Mouse (Mus musculus) MN1 (cell line): ENCODE measurements around the gene Gm3285.
A peak's percentile ranks its signal among the peaks of the same experiment; 100 is the strongest.

Experiments used
- DNase-seq: peaks from one replicate; pipeline ENCODE4 v3.0.0-alpha.2; 2016; ENCODE audit warnings: low spot score

The Gm3285 gene

GRCm38 (mm10) chr10:77861675-77862074 is at the start of gene Gm3285:
Gene Gm3285 (plus strand): TSS chr10:77861975.
- DNase-seq: no peak

GRCm38 (mm10) chr10:77814382-77814781 is 47.4 kb upstream of the Gm3285 start, which contains the start of gene Gm2696:
Gene Gm2696 (plus strand): TSS chr10:77814682.
- DNase-seq: no peak

- DNase-seq: peak; percentile 57
These were observed 46.3 kb upstream of the Gm3285 start for GRCm38 (mm10) chr10:77815514-77815913.

- DNase-seq: no peak
These were observed 43.3 kb upstream of the Gm3285 start for GRCm38 (mm10) chr10:77818523-77818922.

GRCm38 (mm10) chr10:77819203-77819602 is 42.6 kb upstream of the Gm3285 start:
- no peak for DNase-seq

- DNase-seq: peak; percentile 19
These were observed 34.8 kb upstream of the Gm3285 start, which contains the start of gene Krtap10-4 for GRCm38 (mm10) chr10:77826951-77827350. Gene Krtap10-4 (minus strand): TSS chr10:77827095.

- DNase-seq: no peak
These were observed 26.1 kb upstream of the Gm3285 start, which contains the start of gene Krtap10-10 for GRCm38 (mm10) chr10:77835647-77836046. Gene Krtap10-10 (plus strand): TSS chr10:77835947.

GRCm38 (mm10) chr10:77839006-77839405 is 22.8 kb upstream of the Gm3285 start:
- DNase-seq: no peak

GRCm38 (mm10) chr10:77846503-77846902 is 15.3 kb upstream of the Gm3285 start, which contains the start of gene Gm36176:
Gene Gm36176 (plus strand): TSS chr10:77846803.
- DNase-seq: no peak

GRCm38 (mm10) chr10:77846961-77847360 is 14.8 kb upstream of the Gm3285 start:
- no peak for DNase-seq

GRCm38 (mm10) chr10:77847538-77847937 is 14.2 kb upstream of the Gm3285 start:
- no peak for DNase-seq

GRCm38 (mm10) chr10:77852559-77852958 is 9.2 kb upstream of the Gm3285 start, which contains the start of gene Gm10318:
Gene Gm10318 (plus strand): TSS chr10:77852859.
- no peak for DNase-seq

- DNase-seq: peak; percentile 87
These were observed 2.4 kb downstream of the Gm3285 start for GRCm38 (mm10) chr10:77864067-77864761.

GRCm38 (mm10) chr10:77864762-77865143 is 3.0 kb downstream of the Gm3285 start:
- DNase-seq: no peak

GRCm38 (mm10) chr10:77867546-77867945 is 5.8 kb downstream of the Gm3285 start:
- DNase-seq: no peak

GRCm38 (mm10) chr10:77869651-77870050 is 7.9 kb downstream of the Gm3285 start:
- no peak for DNase-seq

- peak; percentile 52 for DNase-seq
These were observed 17.2 kb downstream of the Gm3285 start for GRCm38 (mm10) chr10:77878985-77879384.

GRCm38 (mm10) chr10:77880305-77880704 is 18.5 kb downstream of the Gm3285 start:
- DNase-seq: peak; percentile 68

- DNase-seq: no peak
These were observed 20.8 kb downstream of the Gm3285 start for GRCm38 (mm10) chr10:77882553-77882952.

GRCm38 (mm10) chr10:77886007-77886747 is 24.4 kb downstream of the Gm3285 start:
- no peak for DNase-seq

GRCm38 (mm10) chr10:77890987-77891565 is 29.3 kb downstream of the Gm3285 start:
- DNase-seq: no peak

GRCm38 (mm10) chr10:77895562-77895961 is 33.8 kb downstream of the Gm3285 start:
- peak; percentile 91 for DNase-seq

- DNase-seq: no peak
These were observed 38.4 kb downstream of the Gm3285 start for GRCm38 (mm10) chr10:77900126-77900525.
